Mouse (Mus musculus): ENCODE data around the gene Dmap1. TPM values are rescaled to one million over a fixed set of nuclear protein-coding genes. Genes with fewer than 3 reads are reported as not detected.
A peak's percentile ranks its signal among the peaks of the same experiment; 100 is the strongest.

Dmap1 gene
- polyA plus RNA-seq, 1 experiment from 2014 or later = 81.2 TPM

DNA sequence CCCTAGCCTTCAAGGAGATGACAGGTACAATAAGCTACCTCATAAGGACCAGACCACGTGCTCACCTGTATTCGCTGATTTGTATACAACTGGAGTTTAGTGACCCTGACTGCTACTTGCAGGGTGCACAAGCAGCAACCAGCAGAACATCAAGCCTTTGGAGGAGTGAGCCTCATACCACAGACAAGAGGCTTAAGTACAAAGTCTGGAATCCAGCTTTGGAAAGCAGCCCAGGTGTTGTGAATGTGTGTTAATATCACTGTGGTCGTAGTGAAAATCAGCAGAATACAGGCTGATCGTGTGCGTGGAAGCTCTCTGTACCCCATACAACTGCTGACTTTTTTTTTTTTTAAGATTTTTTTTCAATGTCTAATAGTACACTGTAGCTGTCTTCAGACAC lies 22.1 kb downstream of the Dmap1 start:
- H3K4me3 ChIP-seq (ENCODE audit: low read depth, low read length) = no peak overlapping the region
- no peaks in the 10 kb centered on the region for H3K27me3 ChIP-seq (ENCODE audit: control insufficient read depth, insufficient read depth, low read length)
- 94% methylated on average over 5 of the region's 5 CpGs for WGBS
- peaks cover 13% of the 10 kb centered on the region for H3K4me1 ChIP-seq (ENCODE audit: control insufficient read depth, insufficient read depth, low read length)
- H3K9me3 ChIP-seq (ENCODE audit: control insufficient read depth, low read length) = no peaks in the 10 kb centered on the region
- H3K9ac ChIP-seq (ENCODE audit: low read length) = no peak overlapping the region
- DNase-seq (ENCODE audit: low spot score, missing footprints) = no peak
- H3K4me2 ChIP-seq = no peak overlapping the region
- no peak overlapping the region for H3K27ac ChIP-seq (ENCODE audit: low read depth, low read length)
- no peak for ATAC-seq (ENCODE audit: low FRiP score)
- no peaks in the 10 kb centered on the region for H3K36me3 ChIP-seq (ENCODE audit: control insufficient read depth, insufficient read depth, low read length)

DNA sequence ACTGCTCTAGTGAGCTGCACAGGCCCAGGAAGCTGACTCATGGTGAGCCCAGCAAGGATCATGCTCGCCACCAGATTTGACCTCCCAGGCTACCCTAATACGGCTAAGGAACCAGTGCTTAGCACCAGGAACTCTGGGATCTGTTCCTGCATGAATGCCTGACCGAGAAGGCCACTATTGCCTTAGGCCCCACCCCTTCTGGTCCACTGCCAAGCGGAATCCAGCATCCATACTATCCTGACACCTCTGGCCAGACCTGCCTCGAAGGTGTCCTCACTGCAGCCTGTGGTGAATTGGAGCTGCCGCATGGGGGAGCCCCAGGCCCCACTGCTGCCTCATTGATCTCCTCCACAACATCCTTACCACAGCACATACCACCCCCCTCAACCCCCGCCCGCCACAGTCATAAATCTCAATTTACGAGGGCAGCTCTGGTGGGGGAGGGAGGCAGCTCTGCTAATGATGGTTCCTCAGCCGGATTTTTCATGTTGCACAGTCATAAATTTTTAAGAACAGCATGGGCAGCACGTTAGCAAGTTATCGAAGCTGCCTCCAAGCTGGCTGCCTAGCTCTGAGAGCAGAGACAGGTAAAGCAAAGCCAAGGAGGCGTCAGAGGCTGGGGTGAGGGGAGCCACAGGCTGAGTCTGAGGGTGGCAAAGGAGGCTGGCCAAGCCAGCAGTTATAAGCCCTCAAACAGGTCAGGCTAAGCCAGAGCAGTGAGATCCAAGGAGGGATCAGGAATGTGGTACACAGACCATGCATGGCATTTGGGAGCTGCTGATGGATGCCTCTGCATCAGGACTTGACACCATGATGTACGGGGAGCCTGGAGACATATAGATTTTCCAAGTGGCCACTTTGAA lies 23.3 kb downstream of the Dmap1 start:
- H3K4me2 ChIP-seq = no peak overlapping the region
- H3K36me3 ChIP-seq (ENCODE audit: control insufficient read depth, insufficient read depth, low read length) = no peaks in the 10 kb centered on the region
- no peak overlapping the region for H3K4me3 ChIP-seq (ENCODE audit: low read depth, low read length)
- no peak overlapping the region for H3K27ac ChIP-seq (ENCODE audit: low read depth, low read length)
- peaks cover 25% of the 10 kb centered on the region for H3K4me1 ChIP-seq (ENCODE audit: control insufficient read depth, insufficient read depth, low read length)
- no peaks in the 10 kb centered on the region for H3K9me3 ChIP-seq (ENCODE audit: control insufficient read depth, low read length)
- DNase-seq (ENCODE audit: low spot score, missing footprints) (no peak), ATAC-seq (ENCODE audit: low FRiP score) (no peak; the same call in 1 of the 2 replicates)
- no peak overlapping the region for H3K9ac ChIP-seq (ENCODE audit: low read length)
- no peaks in the 10 kb centered on the region for H3K27me3 ChIP-seq (ENCODE audit: control insufficient read depth, insufficient read depth, low read length)
- 74% methylated on average over 14 of the region's 14 CpGs for WGBS

GRCm38 (mm10) chr4:117657646-117658045 lies 24.4 kb downstream of the Dmap1 start:
- H3K4me3 ChIP-seq (ENCODE audit: low read depth, low read length) = no peak overlapping the region
- H3K4me2 ChIP-seq = no peak overlapping the region
- no peak overlapping the region for H3K9ac ChIP-seq (ENCODE audit: low read length)
- no peaks in the 10 kb centered on the region for H3K36me3 ChIP-seq (ENCODE audit: control insufficient read depth, insufficient read depth, low read length)
- no peaks in the 10 kb centered on the region for H3K27me3 ChIP-seq (ENCODE audit: control insufficient read depth, insufficient read depth, low read length)
- WGBS = 77% methylated on average over 4 of the region's 4 CpGs
- no peak overlapping the region for H3K27ac ChIP-seq (ENCODE audit: low read depth, low read length)
- peaks cover 31% of the 10 kb centered on the region for H3K4me1 ChIP-seq (ENCODE audit: control insufficient read depth, insufficient read depth, low read length)
- DNase-seq (ENCODE audit: low spot score, missing footprints) = no peak
- no peaks in the 10 kb centered on the region for H3K9me3 ChIP-seq (ENCODE audit: control insufficient read depth, low read length)
- ATAC-seq (ENCODE audit: low FRiP score) = no peak

DNA sequence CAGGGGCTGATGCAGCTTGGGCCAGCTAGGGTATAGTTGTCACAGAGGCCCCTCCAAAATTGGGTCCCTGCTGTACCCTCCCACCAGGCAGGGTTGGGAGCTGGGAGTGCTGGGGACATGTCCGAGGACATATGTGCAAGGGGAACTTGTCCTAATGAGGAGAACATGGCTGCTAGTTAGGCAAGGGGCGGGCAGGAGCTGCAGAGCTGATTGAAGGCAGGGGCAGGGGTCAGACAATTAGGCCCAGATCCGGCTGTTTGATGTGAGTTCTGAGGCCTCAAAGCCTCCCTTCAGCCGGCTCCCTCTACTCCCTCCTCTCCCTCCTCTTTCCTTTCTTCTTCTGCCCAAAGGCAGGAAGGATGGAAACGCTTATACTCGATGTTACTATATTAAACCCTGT lies 25.1 kb downstream of the Dmap1 start:
- DNase-seq (ENCODE audit: low spot score, missing footprints) (no peak), ATAC-seq (ENCODE audit: low FRiP score) (no peak)
- Histone ChIP-seq H3K4me2 (no peak overlapping the region), H3K27ac (ENCODE audit: low read depth, low read length) (peak overlapping the region; percentile 7), H3K27me3 (ENCODE audit: control insufficient read depth, insufficient read depth, low read length) (no peaks in the 10 kb centered on the region), H3K4me3 (ENCODE audit: low read depth, low read length) (no peak overlapping the region), H3K4me1 (ENCODE audit: control insufficient read depth, insufficient read depth, low read length) (peaks cover 36% of the 10 kb centered on the region), H3K9ac (ENCODE audit: low read length) (no peak overlapping the region), H3K9me3 (ENCODE audit: control insufficient read depth, low read length) (no peaks in the 10 kb centered on the region), H3K36me3 (ENCODE audit: control insufficient read depth, insufficient read depth, low read length) (no peaks in the 10 kb centered on the region)
- 11% methylated on average over 6 of the region's 6 CpGs for WGBS

DNA sequence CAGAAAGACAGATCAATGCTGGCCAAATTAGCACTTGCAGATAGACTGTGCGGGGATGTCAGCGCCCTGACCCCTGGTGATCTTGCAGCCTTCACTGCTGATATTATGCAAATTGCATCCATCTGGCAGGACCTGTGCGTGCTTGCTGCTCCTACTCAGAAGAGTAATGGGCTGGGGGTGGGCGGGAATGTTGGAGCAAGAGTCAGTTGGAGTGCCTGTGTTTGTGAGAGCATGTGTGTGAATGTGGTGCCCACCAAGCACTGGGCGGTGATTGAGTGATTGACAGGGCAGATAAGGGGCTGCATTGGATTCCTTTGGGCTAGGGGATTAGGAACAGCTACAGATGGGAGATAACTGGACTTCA lies 26.6 kb downstream of the Dmap1 start:
- Histone ChIP-seq H3K9me3 (ENCODE audit: control insufficient read depth, low read length) (no peaks in the 10 kb centered on the region), H3K4me3 (ENCODE audit: low read depth, low read length) (no peak overlapping the region), H3K9ac (ENCODE audit: low read length) (no peak overlapping the region), H3K27ac (ENCODE audit: low read depth, low read length) (peak overlapping the region; percentile 71), H3K4me1 (ENCODE audit: control insufficient read depth, insufficient read depth, low read length) (peaks cover 44% of the 10 kb centered on the region), H3K4me2 (no peak overlapping the region), H3K27me3 (ENCODE audit: control insufficient read depth, insufficient read depth, low read length) (no peaks in the 10 kb centered on the region), H3K36me3 (ENCODE audit: control insufficient read depth, insufficient read depth, low read length) (no peaks in the 10 kb centered on the region)
- DNase-seq (ENCODE audit: low spot score, missing footprints) = peak; percentile 79
- peak; percentile 35 for ATAC-seq (ENCODE audit: low FRiP score)
- WGBS = 42% methylated on average over 5 of the region's 5 CpGs

- Histone ChIP-seq H3K4me1 (ENCODE audit: control insufficient read depth, insufficient read depth, low read length) (peaks cover 44% of the 10 kb centered on the region), H3K4me3 (ENCODE audit: low read depth, low read length) (no peak overlapping the region), H3K9me3 (ENCODE audit: control insufficient read depth, low read length) (no peaks in the 10 kb centered on the region), H3K36me3 (ENCODE audit: control insufficient read depth, insufficient read depth, low read length) (no peaks in the 10 kb centered on the region), H3K27ac (ENCODE audit: low read depth, low read length) (peak overlapping the region; percentile 71), H3K27me3 (ENCODE audit: control insufficient read depth, insufficient read depth, low read length) (no peaks in the 10 kb centered on the region), H3K9ac (ENCODE audit: low read length) (peak overlapping the region; percentile 24; the same call in 1 of the 2 replicates), H3K4me2 (no peak overlapping the region)
- no peak for ATAC-seq (ENCODE audit: low FRiP score)
- WGBS = 42% methylated on average over 9 of the region's 9 CpGs
- DNase-seq (ENCODE audit: low spot score, missing footprints) = peak; percentile 85
Measured at GRCm38 (mm10) chr4:117654703-117655499, 27.2 kb downstream of the Dmap1 start.

DNA sequence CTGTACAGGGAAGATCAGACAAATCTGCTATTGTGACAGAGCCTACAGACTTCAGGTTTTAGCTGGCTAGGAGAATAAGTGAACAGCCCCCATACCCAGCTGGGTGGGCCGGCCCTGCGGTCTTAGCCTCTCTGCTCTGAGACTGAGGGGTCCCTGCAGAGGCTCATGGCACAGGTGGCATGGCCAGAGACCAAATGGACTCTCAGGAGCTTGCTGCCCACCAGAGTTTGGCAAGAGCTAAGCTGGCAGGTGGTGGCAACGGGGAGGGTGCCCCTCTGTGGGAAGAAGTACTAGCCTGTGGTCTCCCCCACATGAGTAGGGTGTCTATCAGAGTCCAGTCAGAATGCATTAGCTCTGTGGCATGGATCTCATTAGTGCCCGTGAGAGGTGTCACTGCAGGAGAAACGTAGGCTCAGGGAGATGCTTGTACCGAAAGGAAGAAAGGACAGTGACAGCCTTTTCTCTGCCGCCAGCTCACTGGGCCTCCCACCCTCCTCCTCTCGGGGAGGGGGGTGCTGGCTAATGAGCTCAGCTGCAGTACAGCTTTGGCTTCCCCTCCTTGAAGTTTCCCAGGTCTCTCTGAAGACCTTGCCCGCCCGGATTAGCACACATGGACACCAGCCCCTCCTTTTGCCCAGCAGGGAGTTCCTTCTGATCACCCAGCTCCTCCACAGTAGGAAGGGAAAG lies 27.9 kb downstream of the Dmap1 start:
- WGBS = 10% methylated on average over 10 of the region's 10 CpGs
- H3K27ac ChIP-seq (ENCODE audit: low read depth, low read length) = peak overlapping the region; percentile 71
- H3K4me3 ChIP-seq (ENCODE audit: low read depth, low read length) = no peak overlapping the region
- H3K9me3 ChIP-seq (ENCODE audit: control insufficient read depth, low read length) = no peaks in the 10 kb centered on the region
- ATAC-seq (ENCODE audit: low FRiP score) = 0 out of 2 replicates have a peak, but pooled peaks have one; percentile 25
- DNase-seq (ENCODE audit: low spot score, missing footprints) = no peak
- H3K9ac ChIP-seq (ENCODE audit: low read length) = peak overlapping the region; percentile 24
- no peaks in the 10 kb centered on the region for H3K27me3 ChIP-seq (ENCODE audit: control insufficient read depth, insufficient read depth, low read length)
- H3K36me3 ChIP-seq (ENCODE audit: control insufficient read depth, insufficient read depth, low read length) = no peaks in the 10 kb centered on the region
- H3K4me2 ChIP-seq = no peak overlapping the region
- peaks cover 49% of the 10 kb centered on the region for H3K4me1 ChIP-seq (ENCODE audit: control insufficient read depth, insufficient read depth, low read length)

DNA sequence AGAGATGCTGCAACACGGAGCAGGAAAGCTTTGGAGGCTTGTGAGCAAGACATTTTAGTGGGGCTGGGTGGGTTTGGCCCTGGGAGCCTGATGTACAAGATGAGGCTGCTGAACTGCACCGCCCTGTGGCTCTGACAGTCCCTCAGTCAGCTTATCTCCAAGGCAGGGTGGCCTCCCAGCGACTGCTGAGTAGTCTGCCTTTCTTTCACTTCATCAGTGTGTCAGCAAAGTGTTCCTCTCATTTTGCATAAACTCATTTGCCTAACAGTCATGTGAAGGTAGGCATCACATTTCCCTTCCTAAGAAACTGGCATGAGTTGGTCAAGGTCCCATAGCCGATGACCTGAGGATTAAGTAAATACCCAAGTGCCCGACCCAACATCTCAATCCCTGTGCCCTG lies 29.3 kb downstream of the Dmap1 start:
- H3K27ac ChIP-seq (ENCODE audit: low read depth, low read length) = no peak overlapping the region
- no peaks in the 10 kb centered on the region for H3K27me3 ChIP-seq (ENCODE audit: control insufficient read depth, insufficient read depth, low read length)
- DNase-seq (ENCODE audit: low spot score, missing footprints) = peak; percentile 85
- no peak overlapping the region for H3K4me3 ChIP-seq (ENCODE audit: low read depth, low read length)
- H3K36me3 ChIP-seq (ENCODE audit: control insufficient read depth, insufficient read depth, low read length) = no peaks in the 10 kb centered on the region
- H3K4me1 ChIP-seq (ENCODE audit: control insufficient read depth, insufficient read depth, low read length) = peaks cover 63% of the 10 kb centered on the region
- H3K4me2 ChIP-seq = no peak overlapping the region
- no peak overlapping the region for H3K9ac ChIP-seq (ENCODE audit: low read length)
- WGBS = 33% methylated on average over 5 of the region's 5 CpGs
- no peak for ATAC-seq (ENCODE audit: low FRiP score)
- H3K9me3 ChIP-seq (ENCODE audit: control insufficient read depth, low read length) = no peaks in the 10 kb centered on the region

Data from midbrain, embryonic 11.5 days (tissue).